Mouse (Mus musculus): ENCODE results near the gene Ppp1ca. TPM values are rescaled to one million over a fixed set of nuclear protein-coding genes. Genes with fewer than 3 reads are reported as not detected.

Ppp1ca gene
- 666 and 734 TPM in 2 replicates for polyA plus RNA-seq (2015; fragmentation: Nextera tagmentation; extraction: Ambion mirVana)

DNA sequence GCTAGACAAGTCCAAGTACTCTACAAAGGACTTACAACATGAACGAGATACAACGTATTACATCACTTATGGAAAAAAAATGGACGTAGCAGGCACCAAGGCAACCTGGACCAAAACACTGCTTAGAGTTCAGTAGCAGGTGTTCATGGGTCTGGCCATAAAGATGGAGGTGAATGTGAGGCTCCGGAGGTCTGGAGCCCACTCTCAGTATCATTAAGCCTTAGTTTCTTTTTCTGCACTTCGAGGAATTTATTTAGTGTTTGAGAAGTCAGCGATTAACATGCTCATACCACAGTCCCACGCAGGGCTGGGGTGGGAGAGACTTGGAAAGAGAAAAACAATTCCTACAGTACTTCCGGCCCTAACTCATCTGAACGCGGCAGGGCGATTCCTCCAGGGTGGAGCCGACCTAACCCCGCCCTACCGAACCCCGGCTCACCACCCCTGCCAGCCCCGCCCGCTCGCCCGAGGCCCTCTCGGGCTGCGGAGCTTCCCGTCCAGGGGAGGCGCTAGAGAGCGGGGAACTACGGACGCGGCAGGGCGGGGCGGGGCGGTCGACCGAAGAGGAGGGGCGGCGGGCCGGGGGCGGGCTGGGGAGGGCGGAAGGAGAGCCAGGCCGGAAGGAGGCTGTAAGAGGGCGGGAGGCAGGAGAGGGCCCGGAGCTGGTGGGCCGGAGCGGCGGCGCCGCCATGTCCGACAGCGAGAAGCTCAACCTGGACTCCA is at the start of gene Ppp1ca:
Gene Ppp1ca, plus strand, starts transcription at position 538 of the 723 bp plus-strand sequence.
- peaks cover 35% of the 10 kb centered on the region for H3K36me3 ChIP-seq
- H3K27me3 ChIP-seq = no peaks in the 10 kb centered on the region
- no peaks in the 10 kb centered on the region for H3K9me3 ChIP-seq (replicated peaks)
- H3K9ac ChIP-seq = peak within 1 kb of the TSS; percentile 98
- peak within 1 kb of the TSS; percentile 84 for H3K4me3 ChIP-seq
- H3K4me1 ChIP-seq (replicated peaks) = peaks cover 56% of the 10 kb centered on the region
- 5% methylated on average over 37 of the region's 47 CpGs for WGBS
- ATAC-seq (replicated peaks; ENCODE audit: insufficient number of reproducible peaks, insufficient read depth, low FRiP score, low read depth) = peak; percentile 93
- H3K4me2 ChIP-seq = peak within 1 kb of the TSS; percentile 87
- H3K27ac ChIP-seq = peak within 1 kb of the TSS; percentile 89

DNA sequence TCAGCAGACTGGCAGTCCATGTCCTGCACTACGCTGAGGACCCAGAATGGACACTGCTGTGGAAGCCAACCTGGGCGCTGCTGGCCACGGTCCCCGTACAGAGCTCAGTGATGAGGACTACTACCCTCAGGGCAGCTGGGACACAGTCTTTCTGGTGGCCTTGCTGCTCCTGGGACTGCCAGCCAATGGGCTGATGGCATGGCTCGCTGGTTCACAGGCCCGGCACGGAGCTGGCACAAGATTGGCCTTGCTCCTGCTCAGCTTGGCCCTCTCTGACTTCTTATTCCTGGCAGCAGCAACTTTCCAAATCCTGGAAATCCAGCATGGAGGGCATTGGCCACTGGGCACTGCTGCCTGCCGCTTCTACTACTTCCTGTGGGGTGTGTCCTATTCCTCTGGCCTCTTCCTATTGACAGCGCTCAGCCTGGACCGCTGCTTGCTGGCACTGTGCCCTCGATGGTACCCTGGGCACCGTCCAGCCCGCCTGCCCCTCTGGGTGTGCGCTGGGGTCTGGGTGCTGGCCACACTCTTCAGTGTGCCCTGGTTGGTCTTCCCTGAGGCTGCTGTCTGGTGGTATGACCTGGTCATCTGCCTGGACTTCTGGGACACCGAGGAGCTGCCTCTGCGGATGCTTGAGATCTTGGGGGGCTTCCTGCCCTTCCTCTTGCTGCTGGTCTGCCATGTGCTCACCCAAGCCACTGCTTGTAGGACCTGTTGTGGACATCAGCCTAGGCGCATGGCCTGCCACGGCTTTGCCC is 49.3 kb upstream of the Ppp1ca start:
- Histone ChIP-seq H3K4me2 (no peak overlapping the region), H3K27ac (no peak overlapping the region), H3K4me1 (replicated peaks) (0 out of 2 replicates have a peak, but pooled peaks cover 2% of the 10 kb centered on the region), H3K27me3 (no peaks in the 10 kb centered on the region), H3K9ac (no peak overlapping the region), H3K36me3 (no peaks in the 10 kb centered on the region), H3K9me3 (replicated peaks) (no peaks in the 10 kb centered on the region), H3K4me3 (no peak overlapping the region)
- WGBS = 80% methylated on average over 18 of the region's 18 CpGs
- no peak for ATAC-seq (replicated peaks; ENCODE audit: insufficient number of reproducible peaks, insufficient read depth, low FRiP score, low read depth)

DNA sequence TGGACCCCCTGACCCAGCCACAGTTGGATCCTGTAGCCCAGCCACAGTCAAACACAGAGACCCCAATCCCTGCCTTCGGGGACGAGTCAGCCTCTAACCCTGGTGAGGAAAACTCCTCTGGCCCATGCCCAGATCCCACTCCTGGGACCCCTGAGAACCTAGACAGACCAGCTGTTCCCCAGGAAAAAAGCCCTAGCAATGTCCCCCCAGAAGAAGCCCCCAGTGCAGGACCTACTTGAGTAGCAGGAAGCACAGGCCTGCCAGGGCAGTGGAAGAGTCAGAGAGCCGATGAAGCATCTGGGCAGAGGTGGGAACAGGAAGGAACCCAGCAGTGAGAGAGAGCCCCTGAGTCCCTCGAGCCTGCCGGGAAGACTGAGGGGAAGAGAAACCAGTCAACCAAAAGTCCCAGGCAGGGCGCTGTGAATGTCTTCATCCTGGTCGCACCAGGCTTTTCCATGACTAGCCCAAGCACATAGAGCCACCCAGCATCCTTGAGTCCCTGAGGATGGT is 48.1 kb upstream of the Ppp1ca start, which contains the start of gene Cabp4:
Gene Cabp4, minus strand, starts transcription at position 275 of the 510 bp plus-strand sequence.
- WGBS = 64% methylated on average over 7 of the region's 7 CpGs
- no peak within 1 kb of the TSS for H3K27ac ChIP-seq
- no peak within 1 kb of the TSS for H3K9ac ChIP-seq

DNA sequence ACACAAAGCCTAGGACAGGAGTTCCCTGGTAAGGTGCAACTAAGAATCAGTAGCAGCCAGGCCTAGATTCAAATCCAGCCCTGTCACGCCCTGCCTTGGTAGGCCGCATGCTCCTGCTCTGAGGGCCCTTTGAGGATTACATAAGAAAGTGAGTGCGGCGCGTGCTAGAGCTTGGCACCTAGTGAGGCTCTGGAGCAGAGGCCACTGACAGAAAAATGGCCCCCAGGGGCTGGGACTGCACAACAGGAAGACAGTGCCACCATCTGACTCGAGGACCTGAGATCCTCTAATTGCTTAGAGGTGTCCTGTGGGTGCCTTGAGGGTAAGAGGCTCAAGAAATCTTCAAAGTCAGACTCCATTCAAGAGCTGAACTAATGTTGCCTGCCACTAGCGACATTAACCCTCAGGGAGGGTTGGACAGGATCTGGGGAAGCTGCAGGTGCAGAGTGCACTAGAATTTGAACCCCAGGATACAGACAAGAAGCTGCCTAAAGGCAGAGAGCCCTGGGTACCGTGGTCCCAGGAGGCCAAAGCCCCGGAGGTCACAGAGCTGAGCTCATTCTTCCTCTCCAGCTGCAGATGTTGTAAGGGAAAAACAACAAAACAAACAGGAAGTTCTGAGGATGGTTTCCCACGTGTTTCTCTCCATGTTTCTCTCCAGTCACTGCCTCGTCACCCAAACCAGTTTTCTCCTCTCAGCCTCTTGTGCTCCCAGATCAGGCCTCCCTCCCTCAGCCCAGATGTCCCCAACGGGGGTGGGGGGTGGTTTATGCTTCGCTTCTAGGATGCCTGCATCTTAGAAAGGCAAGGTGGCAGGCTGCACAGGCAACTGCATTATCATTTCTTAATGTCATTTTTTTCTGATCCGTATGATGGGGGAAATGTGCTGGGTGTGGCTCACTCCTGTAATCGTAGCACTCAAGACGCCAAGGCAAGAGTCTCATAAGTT is 47.0 kb upstream of the Ppp1ca start:
- WGBS = 76% methylated on average over 16 of the region's 16 CpGs
- Histone ChIP-seq H3K27ac (0 out of 2 replicates have a peak overlapping the region, but pooled peaks have one; percentile 28), H3K27me3 (no peaks in the 10 kb centered on the region), H3K4me1 (replicated peaks) (peaks cover 18% of the 10 kb centered on the region), H3K9ac (no peak overlapping the region), H3K4me2 (no peak overlapping the region), H3K4me3 (no peak overlapping the region), H3K9me3 (replicated peaks) (no peaks in the 10 kb centered on the region), H3K36me3 (no peaks in the 10 kb centered on the region)
- ATAC-seq (replicated peaks; ENCODE audit: insufficient number of reproducible peaks, insufficient read depth, low FRiP score, low read depth) = no peak

More for the DNA sequence above, 48.1 kb upstream of the Ppp1ca start, which contains the start of gene Cabp4:
- no peak for ATAC-seq (replicated peaks; ENCODE audit: insufficient number of reproducible peaks, insufficient read depth, low FRiP score, low read depth)
- no peaks in the 10 kb centered on the region for H3K36me3 ChIP-seq
- H3K9me3 ChIP-seq (replicated peaks) = no peaks in the 10 kb centered on the region
- peaks cover 8% of the 10 kb centered on the region for H3K4me1 ChIP-seq (replicated peaks)
- no peak within 1 kb of the TSS for H3K4me2 ChIP-seq
- H3K27me3 ChIP-seq = no peaks in the 10 kb centered on the region
- no peak within 1 kb of the TSS for H3K4me3 ChIP-seq

DNA sequence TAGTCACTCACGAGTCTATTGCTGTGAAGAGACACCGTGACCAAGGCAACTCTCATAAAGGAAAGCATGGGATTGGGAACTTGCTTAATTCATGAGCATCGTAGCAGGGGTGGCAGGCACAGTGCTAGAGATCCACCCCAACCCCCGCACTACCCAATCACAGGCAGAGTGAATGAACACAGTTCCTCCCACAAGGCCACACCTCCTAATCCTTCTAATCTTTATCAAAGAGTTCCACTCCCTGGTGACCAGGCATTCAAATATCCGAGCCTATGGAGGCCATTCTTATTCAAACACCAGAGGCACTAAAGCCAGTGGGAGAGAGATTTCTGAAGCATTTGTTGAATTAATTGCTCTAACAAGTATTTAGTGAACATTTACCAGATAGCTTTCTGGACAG is 45.9 kb upstream of the Ppp1ca start:
- Histone ChIP-seq H3K4me1 (replicated peaks) (peaks cover 27% of the 10 kb centered on the region), H3K4me3 (no peak overlapping the region), H3K27me3 (no peaks in the 10 kb centered on the region), H3K9me3 (replicated peaks) (no peaks in the 10 kb centered on the region), H3K4me2 (no peak overlapping the region), H3K9ac (no peak overlapping the region), H3K27ac (no peak overlapping the region), H3K36me3 (peaks cover 7% of the 10 kb centered on the region)
- 90% methylated on average over 5 of the region's 5 CpGs for WGBS
- ATAC-seq (replicated peaks; ENCODE audit: insufficient number of reproducible peaks, insufficient read depth, low FRiP score, low read depth) = no peak

DNA sequence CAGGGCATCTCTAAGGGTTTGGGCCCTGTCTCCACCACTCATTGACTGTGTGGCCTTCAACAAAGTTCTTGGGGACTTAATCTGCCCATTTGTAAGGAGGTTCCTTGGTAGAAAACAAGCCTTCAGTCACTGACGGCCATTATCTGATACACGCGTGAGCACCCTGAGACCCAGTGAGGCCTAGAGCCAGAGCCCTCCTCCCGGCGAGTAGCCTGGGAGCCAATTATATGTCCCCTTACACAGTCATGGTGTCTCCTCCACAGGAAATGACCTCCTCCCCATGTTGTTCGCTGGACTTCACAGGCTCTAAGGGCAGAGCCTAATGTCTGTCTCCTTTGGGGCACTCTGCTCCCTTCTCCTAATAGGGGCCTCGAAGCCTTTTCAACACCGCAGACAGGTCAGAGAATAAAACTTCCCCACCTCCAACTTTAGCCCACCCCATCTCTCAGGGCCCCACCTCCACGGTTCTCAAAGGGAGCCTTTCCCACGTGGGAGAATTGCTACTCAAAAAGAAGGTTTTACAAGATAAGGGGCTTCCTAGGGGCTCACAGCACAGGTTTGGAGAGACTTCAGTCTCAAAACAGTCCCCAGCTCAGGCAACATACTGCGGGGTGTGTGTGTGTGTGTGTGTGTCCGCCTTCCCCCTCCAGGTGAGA is 45.4 kb upstream of the Ppp1ca start:
- H3K36me3 ChIP-seq = peaks cover 12% of the 10 kb centered on the region
- H3K9me3 ChIP-seq (replicated peaks) = no peaks in the 10 kb centered on the region
- H3K27me3 ChIP-seq = no peaks in the 10 kb centered on the region
- no peak overlapping the region for H3K4me2 ChIP-seq
- H3K4me3 ChIP-seq = no peak overlapping the region
- no peak overlapping the region for H3K27ac ChIP-seq
- 59% methylated on average over 12 of the region's 12 CpGs for WGBS
- no peak for ATAC-seq (replicated peaks; ENCODE audit: insufficient number of reproducible peaks, insufficient read depth, low FRiP score, low read depth)
- H3K4me1 ChIP-seq (replicated peaks) = peaks cover 32% of the 10 kb centered on the region
- no peak overlapping the region for H3K9ac ChIP-seq

DNA sequence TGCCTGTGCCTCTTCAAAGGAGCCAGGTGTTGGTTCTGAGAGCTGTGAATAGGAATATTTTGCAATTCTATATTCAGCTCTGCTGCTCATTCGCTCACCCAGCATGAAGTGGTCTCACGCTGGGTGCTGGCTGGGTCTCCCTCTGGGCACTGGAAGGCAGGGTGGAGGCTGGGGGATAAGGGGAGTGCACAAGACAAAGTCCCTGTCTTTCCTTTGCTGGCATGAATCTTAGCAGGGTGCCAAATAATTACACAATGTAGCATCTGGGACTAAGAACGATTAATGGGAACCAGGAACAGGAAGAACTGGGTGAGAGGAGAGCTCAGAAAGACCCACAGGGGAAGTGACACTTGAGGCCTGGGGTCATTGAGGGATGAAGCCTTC is 44.9 kb upstream of the Ppp1ca start:
- ATAC-seq (replicated peaks; ENCODE audit: insufficient number of reproducible peaks, insufficient read depth, low FRiP score, low read depth) = no peak
- Histone ChIP-seq H3K36me3 (peaks cover 12% of the 10 kb centered on the region), H3K4me1 (replicated peaks) (peaks cover 35% of the 10 kb centered on the region), H3K4me2 (no peak overlapping the region), H3K27ac (no peak overlapping the region), H3K9ac (no peak overlapping the region), H3K4me3 (no peak overlapping the region), H3K27me3 (no peaks in the 10 kb centered on the region), H3K9me3 (replicated peaks) (no peaks in the 10 kb centered on the region)
- 51% methylated on average over 3 of the region's 3 CpGs for WGBS

DNA sequence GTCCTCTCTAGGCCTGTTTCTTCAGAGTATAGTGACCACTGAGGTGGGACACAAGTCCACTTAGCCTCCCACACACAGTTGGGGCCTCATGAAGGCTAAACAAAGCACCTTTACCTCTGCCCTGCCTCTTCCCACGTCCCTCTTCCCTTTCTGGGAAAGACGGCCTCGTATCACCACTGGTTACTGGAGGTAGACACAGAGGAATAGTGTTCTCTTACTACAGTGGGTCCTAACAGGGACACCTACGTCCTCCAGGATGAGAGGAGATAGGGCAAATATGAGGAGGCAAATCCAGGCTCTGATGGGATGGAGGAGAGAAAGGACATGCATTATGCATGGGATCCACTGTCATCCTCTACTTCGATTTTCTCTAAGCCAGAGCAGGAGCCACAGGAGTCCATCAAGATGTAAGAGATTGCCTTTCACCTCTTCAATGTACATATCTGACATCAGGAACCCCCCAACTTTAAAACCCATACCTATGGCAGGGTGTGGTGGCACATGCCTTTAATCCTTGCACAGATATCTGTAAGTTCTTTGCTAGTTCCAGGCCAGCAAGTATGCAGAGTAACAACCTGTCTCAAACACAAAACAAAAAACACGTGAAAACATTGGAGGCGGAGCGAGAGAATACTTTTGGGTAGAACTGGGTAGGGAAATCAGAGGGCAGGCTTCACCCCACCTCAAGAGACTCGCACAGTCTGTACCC is 43.9 kb upstream of the Ppp1ca start:
- peak overlapping the region; percentile 81 for H3K4me2 ChIP-seq
- 0 out of 2 replicates have a peak, but pooled peaks have one; percentile 1 for ATAC-seq (replicated peaks; ENCODE audit: insufficient number of reproducible peaks, insufficient read depth, low FRiP score, low read depth)
- peak overlapping the region; percentile 44 for H3K9ac ChIP-seq
- no peaks in the 10 kb centered on the region for H3K9me3 ChIP-seq (replicated peaks)
- H3K4me3 ChIP-seq = peak overlapping the region; percentile 94
- H3K4me1 ChIP-seq (replicated peaks) = peaks cover 38% of the 10 kb centered on the region
- peaks cover 12% of the 10 kb centered on the region for H3K36me3 ChIP-seq
- H3K27ac ChIP-seq = peak overlapping the region; percentile 83
- no peaks in the 10 kb centered on the region for H3K27me3 ChIP-seq
- 41% methylated on average over 9 of the region's 9 CpGs for WGBS

DNA sequence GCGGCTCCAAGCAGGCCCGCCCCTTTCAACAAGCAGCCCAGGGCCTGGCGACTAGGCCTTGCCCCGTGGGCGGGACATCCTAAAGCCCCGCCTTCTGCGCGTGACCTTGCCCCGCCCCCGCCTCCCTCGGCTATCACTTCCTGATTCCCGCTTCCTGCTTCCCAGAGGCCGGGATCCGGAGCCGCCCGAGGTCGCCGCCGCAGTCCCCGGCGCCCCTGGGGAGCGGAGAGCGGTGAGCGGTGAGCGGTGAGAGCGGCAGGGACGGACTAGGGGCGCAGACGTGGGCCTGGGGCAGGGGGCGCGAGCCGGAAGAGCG is 43.4 kb upstream of the Ppp1ca start, which contains the start of gene Coro1b:
Gene Coro1b, plus strand, starts transcription at position 129 of the 316 bp plus-strand sequence.
- Histone ChIP-seq H3K4me3 (peak within 1 kb of the TSS; percentile 94), H3K9ac (peak within 1 kb of the TSS; percentile 96), H3K27me3 (no peaks in the 10 kb centered on the region), H3K4me1 (replicated peaks) (peaks cover 41% of the 10 kb centered on the region), H3K27ac (peak within 1 kb of the TSS; percentile 83), H3K4me2 (peak within 1 kb of the TSS; percentile 81), H3K9me3 (replicated peaks) (no peaks in the 10 kb centered on the region), H3K36me3 (peaks cover 16% of the 10 kb centered on the region)
- ATAC-seq (replicated peaks; ENCODE audit: insufficient number of reproducible peaks, insufficient read depth, low FRiP score, low read depth) = peak; percentile 95
- WGBS = under 1% methylated on average over 27 of the region's 33 CpGs

DNA sequence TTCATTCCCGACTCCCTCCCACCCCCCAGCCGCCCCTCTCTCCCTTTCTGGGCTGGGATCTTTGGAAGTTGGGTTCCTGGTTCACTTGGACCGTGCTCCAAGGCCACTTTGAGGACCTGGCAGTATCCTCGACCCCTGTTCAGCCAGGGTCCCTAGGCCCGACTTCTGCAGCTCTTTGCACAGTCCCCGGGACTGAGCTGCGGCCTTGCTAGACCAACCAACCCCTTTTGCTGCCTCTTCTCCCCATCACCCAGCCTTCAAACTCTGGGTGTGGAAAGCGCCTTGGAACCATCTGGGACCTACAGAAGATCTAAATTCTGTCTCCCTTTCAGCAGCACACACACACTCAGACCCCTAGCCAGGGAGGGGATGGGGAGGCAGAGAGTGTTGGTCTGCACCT is 43.0 kb upstream of the Ppp1ca start:
- Histone ChIP-seq H3K9ac (peak overlapping the region; percentile 96), H3K4me3 (peak overlapping the region; percentile 94), H3K27ac (peak overlapping the region; percentile 83), H3K9me3 (replicated peaks) (no peaks in the 10 kb centered on the region), H3K27me3 (no peaks in the 10 kb centered on the region), H3K4me1 (replicated peaks) (peaks cover 44% of the 10 kb centered on the region), H3K36me3 (peaks cover 20% of the 10 kb centered on the region), H3K4me2 (peak overlapping the region; percentile 81)
- ATAC-seq (replicated peaks; ENCODE audit: insufficient number of reproducible peaks, insufficient read depth, low FRiP score, low read depth) = 0 out of 2 replicates have a peak, but pooled peaks have one; percentile 17
- WGBS = 2% methylated on average over 8 of the region's 8 CpGs

Data from heart, embryonic 15.5 days (tissue).